Mouse (Mus musculus) midbrain, embryonic 11.5 days (tissue): ENCODE results near the gene Gpr155. TPM values are rescaled to one million over a fixed set of nuclear protein-coding genes. Genes with fewer than 3 reads are reported as not detected.

Source experiments
- ATAC-seq: fragments of 200-750 bp; cut with Nextera tagmentation; 2 replicates; pipeline ENCODE4 v1.8.0; 2017; ENCODE audit warnings: moderate TSS enrichment, moderate library complexity; ENCODE audit not compliant: low FRiP score
- DNase-seq: peaks from one replicate; pipeline ENCODE4 v3.0.0; 2015; ENCODE audit warnings: low spot score; ENCODE audit errors: missing footprints
- H3K27ac ChIP-seq: fragments of 300-500 bp; sonication (generic); 2 replicates; pipeline ENCODE4 v1.5.1; 2014; ENCODE audit warnings: low read depth, low read length
- H3K27me3 ChIP-seq: fragments of 300-500 bp; sonication (generic); 2 replicates; pipeline ENCODE4 v1.6.1; 2014; ENCODE audit warnings: mild to moderate bottlenecking, low read length, moderate library complexity, mixed read lengths; ENCODE audit not compliant: control insufficient read depth, insufficient read depth
- H3K36me3 ChIP-seq: fragments of 300-500 bp; sonication (generic); 2 replicates; pipeline ENCODE4 v1.6.1; 2014; ENCODE audit warnings: mild to moderate bottlenecking, low read length, moderate library complexity, mixed read lengths; ENCODE audit not compliant: control insufficient read depth, insufficient read depth
- H3K4me1 ChIP-seq: fragments of 300-500 bp; sonication (generic); 2 replicates; pipeline ENCODE4 v1.6.1; 2014; ENCODE audit warnings: low read length; ENCODE audit not compliant: control insufficient read depth, insufficient read depth
- H3K4me2 ChIP-seq: fragments of 300-500 bp; sonication (generic); 2 replicates; pipeline ENCODE4 v1.6.1; 2014; ENCODE audit warnings: mild to moderate bottlenecking, moderate library complexity
- H3K4me3 ChIP-seq: fragments of 300-500 bp; sonication (generic); 2 replicates; pipeline ENCODE4 v1.5.1; 2014; ENCODE audit warnings: low read depth, low read length
- H3K9ac ChIP-seq: fragments of 300-500 bp; sonication (generic); 2 replicates; pipeline ENCODE4 v1.6.1; 2014; ENCODE audit warnings: low read length
- H3K9me3 ChIP-seq: fragments of 300-500 bp; sonication (generic); 2 replicates; pipeline ENCODE4 v1.6.1; 2016; ENCODE audit warnings: low read length; ENCODE audit not compliant: control insufficient read depth
- WGBS: fragments of 180-500 bp; shearing (Covaris S2); extraction: QIAGEN DNeasy Blood & Tissue Kit; methylation state at CpG from one replicate; pipeline ENCODE4 v1.1.7; 2014; 5-methylcytosine and 5-hydroxymethylcytosine counted together
- polyA plus RNA-seq: library from polyadenylated mRNA; unstranded; fragments of >200 nt; fragmentation: Nextera tagmentation; extraction: Ambion mirVana; gene quantifications from 2 replicates; pipeline ENCODE4 v1.2.1, GENCODE M21; 2014

The Gpr155 gene
- polyA plus RNA-seq, 1 experiment from 2014 or later, result 3.0 TPM

DNA sequence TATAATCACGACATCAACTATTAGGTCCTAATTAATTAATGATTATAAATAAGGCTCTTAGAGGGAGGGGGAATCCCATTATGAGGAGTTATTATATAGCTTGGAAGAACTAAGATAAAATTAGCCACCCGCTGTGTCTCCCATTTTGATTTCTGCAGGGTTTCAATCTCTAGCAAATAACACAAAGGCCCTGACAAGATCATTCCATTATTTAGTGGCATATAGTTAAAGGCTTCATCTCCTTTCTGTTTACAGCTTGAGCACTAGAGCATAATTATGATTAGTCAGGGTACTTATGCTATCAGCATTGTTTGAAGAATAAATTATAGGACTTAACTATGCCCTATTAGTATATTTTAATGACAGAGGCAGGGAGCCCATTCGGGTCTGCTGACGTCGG is 8.0 kb downstream of the Gpr155 start:
- ATAC-seq, result no peak
- Histone ChIP-seq H3K9me3 (no peaks in the 10 kb centered on the region), H3K27ac (no peak overlapping the region), H3K4me3 (no peak overlapping the region), H3K27me3 (no peaks in the 10 kb centered on the region), H3K9ac (no peak overlapping the region), H3K4me1 (no peaks in the 10 kb centered on the region), H3K4me2 (no peak overlapping the region), H3K36me3 (no peaks in the 10 kb centered on the region)
- WGBS, result 86% methylated on average over 5 of the region's 5 CpGs
- DNase-seq, result peak; percentile 78

DNA sequence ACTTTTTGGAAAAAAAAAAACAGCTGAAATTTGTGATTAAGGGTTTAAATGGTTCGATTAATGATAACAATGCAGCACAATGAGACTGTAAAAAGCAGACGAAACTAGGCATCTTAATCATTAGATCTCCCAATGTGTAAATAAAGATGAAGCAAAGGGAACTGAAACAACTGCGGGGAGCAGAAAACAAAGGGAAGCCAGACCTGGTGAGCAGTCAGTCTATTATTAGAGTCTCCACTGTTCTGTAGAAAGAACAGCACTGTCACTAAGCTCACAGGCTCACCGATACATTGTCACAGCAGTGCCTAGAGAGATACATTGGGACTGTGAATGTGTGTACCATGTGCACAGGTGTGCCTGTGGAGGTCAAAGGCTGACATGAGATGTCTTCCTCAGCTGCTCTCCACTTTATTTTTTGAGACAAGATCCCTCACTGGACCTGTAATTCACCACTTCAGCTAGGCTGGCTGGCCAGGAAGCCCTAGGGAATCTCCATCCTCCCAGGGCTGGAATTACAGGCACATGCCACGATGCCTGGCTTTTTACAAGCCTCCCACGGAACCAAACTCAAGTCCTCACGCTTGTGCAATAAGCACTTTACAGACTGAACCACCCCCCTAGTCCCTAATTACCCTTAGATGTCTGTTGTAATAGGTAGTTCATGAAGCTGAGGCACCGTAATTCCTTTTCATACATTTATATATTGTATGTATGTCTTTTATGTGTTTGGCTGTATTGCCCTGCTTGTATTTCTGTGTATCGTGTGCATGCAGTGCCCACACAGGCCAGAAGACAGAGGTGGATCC is 14.6 kb downstream of the Gpr155 start:
- Histone ChIP-seq H3K4me3 (no peak overlapping the region), H3K9me3 (no peaks in the 10 kb centered on the region), H3K9ac (no peak overlapping the region), H3K36me3 (no peaks in the 10 kb centered on the region), H3K4me1 (no peaks in the 10 kb centered on the region), H3K4me2 (no peak overlapping the region), H3K27me3 (no peaks in the 10 kb centered on the region), H3K27ac (no peak overlapping the region)
- DNase-seq, result peak; percentile 78
- 73% methylated on average over 9 of the region's 9 CpGs for WGBS
- ATAC-seq, result no peak

DNA sequence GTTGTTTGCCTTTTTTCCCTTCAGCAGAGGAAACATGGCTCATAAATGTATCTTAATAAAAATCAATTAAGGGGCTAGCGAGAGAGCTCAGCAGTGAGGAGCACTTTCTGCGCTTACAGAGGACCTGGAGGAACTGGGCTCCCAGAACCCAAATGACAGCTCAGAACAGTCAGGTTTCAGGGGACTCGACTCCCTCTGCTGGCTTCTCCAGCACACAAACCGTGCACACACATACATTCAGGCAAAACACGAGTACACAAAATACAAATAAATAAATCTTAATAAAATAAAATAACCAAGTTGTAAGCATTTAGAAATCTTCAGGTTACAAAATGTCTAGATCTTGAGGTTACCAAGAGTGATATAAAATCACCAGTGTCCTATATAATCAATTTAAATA is 22.9 kb downstream of the Gpr155 start:
- no peaks in the 10 kb centered on the region for H3K27me3 ChIP-seq
- ATAC-seq (no peak), DNase-seq (no peak)
- H3K4me1 ChIP-seq, result no peaks in the 10 kb centered on the region
- no peaks in the 10 kb centered on the region for H3K9me3 ChIP-seq
- H3K9ac ChIP-seq, result no peak overlapping the region
- no peak overlapping the region for H3K27ac ChIP-seq
- no peaks in the 10 kb centered on the region for H3K36me3 ChIP-seq
- no peak overlapping the region for H3K4me3 ChIP-seq
- no peak overlapping the region for H3K4me2 ChIP-seq
- 81% methylated on average over 5 of the region's 5 CpGs for WGBS

DNA sequence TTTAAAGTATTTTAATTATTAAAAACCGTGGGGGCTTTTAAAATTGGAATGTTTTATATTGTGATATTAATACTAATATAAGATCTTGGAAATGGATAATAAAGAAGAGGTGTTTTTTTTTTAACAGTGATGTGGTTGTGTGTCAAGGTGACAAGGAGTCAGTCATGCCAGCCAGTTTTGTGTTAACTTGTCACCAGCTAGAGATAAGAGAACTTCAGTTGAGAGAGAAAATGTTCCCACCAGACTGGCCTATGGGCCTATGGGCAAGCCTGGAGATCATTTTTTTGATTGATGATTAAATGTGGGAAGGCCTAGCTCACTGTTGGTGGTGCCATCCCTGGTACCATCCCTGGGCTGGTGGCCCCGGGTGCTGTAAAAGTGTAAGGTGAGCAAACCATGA is 25.8 kb downstream of the Gpr155 start:
- WGBS, result 85% methylated on average over 2 of the region's 2 CpGs
- H3K27ac ChIP-seq, result no peak overlapping the region
- no peaks in the 10 kb centered on the region for H3K9me3 ChIP-seq
- no peak overlapping the region for H3K9ac ChIP-seq
- H3K27me3 ChIP-seq, result no peaks in the 10 kb centered on the region
- DNase-seq (no peak), ATAC-seq (no peak)
- no peak overlapping the region for H3K4me3 ChIP-seq
- no peaks in the 10 kb centered on the region for H3K4me1 ChIP-seq
- H3K4me2 ChIP-seq, result no peak overlapping the region
- no peaks in the 10 kb centered on the region for H3K36me3 ChIP-seq

DNA sequence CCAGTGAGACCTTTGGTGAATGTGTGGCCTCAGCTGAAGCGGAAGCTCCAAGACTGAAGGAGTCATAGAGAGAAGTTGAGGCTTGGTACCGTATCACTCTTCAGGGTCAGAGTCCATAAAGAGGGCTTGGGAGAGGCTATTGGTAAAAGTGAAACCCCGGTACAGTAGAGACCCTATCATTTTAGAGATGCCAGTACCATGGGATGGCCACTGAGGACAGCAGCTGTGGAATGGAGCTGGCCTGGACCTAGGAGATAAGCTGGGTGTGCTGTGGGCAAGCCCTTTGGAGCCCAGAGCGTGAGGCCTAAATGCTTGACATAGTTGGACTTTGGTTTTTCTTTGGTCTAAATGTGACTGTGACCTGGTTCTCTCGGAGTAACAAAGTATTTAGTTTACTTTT is 26.4 kb downstream of the Gpr155 start:
- Histone ChIP-seq H3K27me3 (no peaks in the 10 kb centered on the region), H3K36me3 (no peaks in the 10 kb centered on the region), H3K4me3 (no peak overlapping the region), H3K4me2 (no peak overlapping the region), H3K9ac (no peak overlapping the region), H3K27ac (no peak overlapping the region), H3K9me3 (no peaks in the 10 kb centered on the region), H3K4me1 (no peaks in the 10 kb centered on the region)
- ATAC-seq (no peak), DNase-seq (no peak)
- 90% methylated on average over 5 of the region's 5 CpGs for WGBS

DNA sequence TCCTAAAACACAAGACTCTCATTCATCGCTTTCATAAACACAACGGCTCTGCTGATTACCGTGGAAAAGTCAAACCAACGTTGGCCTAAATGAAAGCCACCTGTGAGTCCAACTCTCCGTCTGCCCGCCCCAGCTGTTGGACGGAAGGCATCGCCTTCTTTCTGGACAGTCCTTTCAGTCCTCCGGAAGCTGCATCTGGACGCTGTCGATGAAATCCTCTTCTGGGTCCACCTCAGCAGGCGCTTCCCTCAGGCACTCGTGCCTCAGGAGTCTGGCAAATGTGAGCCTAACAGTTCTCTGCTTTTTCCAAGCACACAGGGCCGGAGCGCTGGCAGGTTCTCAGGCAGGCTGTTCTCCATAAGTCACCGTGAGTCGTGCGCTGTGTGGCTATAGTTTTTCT is 29.4 kb downstream of the Gpr155 start:
- Histone ChIP-seq H3K4me1 (no peaks in the 10 kb centered on the region), H3K9ac (no peak overlapping the region), H3K36me3 (no peaks in the 10 kb centered on the region), H3K9me3 (no peaks in the 10 kb centered on the region), H3K27me3 (no peaks in the 10 kb centered on the region), H3K4me2 (no peak overlapping the region), H3K4me3 (no peak overlapping the region), H3K27ac (no peak overlapping the region)
- no peak for ATAC-seq
- DNase-seq, result no peak
- WGBS, result 82% methylated on average over 18 of the region's 18 CpGs

DNA sequence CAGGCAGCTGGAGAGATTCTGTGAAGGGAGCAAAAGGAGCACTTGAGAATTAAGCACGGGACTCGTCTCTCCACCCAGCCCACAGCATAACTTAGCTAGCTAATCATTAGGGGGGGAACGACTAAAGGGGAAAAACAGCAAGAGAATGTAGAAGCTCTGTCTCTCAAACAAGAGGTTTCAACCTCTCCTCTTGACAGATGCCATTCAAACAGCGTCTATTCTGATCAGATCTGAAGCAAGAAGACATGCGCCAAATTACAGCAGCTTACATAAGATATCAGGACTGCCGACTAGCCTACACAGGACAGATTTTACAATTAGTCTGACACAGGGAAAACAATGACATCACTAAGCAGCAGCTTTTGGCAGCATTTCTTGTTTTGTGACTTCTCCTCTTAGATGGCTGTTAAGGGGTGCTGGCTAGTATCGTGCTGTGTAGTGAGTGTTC is 34.4 kb downstream of the Gpr155 start:
- no peak overlapping the region for H3K27ac ChIP-seq
- WGBS, result 69% methylated on average over 7 of the region's 7 CpGs
- no peak overlapping the region for H3K4me2 ChIP-seq

DNA sequence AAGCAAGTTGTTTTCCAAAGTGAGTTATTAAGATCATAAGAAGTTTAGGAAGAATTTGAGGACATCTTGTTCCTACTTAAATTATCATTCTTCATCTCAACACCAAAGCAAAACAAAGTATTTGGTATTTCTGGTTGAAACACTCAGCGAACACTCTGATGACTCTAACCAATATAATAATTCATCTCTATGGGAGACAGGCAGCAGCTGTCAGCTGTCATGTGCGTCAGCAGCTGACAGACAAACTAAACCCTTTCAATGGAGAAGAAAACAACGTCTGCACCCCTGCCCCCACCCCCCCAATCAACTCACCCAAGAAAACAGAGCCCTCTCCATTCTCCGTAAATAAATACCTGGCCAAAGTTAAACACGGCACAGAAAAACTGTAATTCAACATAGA is 34.9 kb downstream of the Gpr155 start:
- no peak for ATAC-seq
- no peak overlapping the region for H3K4me2 ChIP-seq
- 72% methylated on average over 5 of the region's 5 CpGs for WGBS

More for the DNA sequence above, 34.4 kb downstream of the Gpr155 start:
- no peaks in the 10 kb centered on the region for H3K36me3 ChIP-seq
- no peaks in the 10 kb centered on the region for H3K27me3 ChIP-seq
- H3K9ac ChIP-seq, result no peak overlapping the region
- H3K9me3 ChIP-seq, result no peaks in the 10 kb centered on the region
- peaks cover 3% of the 10 kb centered on the region; the same call in 1 of the 2 replicates for H3K4me1 ChIP-seq
- ATAC-seq, result no peak
- no peak overlapping the region for H3K4me3 ChIP-seq
- DNase-seq, result no peak

DNA sequence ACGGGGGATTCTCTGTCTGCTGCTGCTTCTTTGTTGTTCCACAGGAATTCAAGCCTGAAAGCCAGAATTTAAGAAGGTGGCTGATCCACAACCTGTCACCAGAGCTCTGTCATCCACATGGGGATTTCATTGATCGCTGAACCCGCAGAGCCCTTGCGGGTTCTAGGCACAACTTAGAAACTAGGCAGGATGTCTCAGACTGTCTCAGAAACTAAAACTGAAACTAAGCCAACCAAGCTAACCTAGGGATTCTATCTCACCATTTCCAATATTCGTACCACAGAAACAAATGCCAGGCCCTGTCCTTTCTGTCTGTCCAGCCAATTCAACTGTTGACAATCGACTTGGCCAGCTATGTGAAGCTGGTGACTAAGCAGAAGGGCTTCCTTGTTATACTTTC is 38.2 kb downstream of the Gpr155 start:
- Histone ChIP-seq H3K9ac (no peak overlapping the region), H3K9me3 (no peaks in the 10 kb centered on the region), H3K4me2 (no peak overlapping the region), H3K36me3 (no peaks in the 10 kb centered on the region), H3K4me3 (no peak overlapping the region), H3K27me3 (no peaks in the 10 kb centered on the region), H3K4me1 (peaks cover 3% of the 10 kb centered on the region; the same call in 1 of the 2 replicates), H3K27ac (no peak overlapping the region)
- DNase-seq (no peak), ATAC-seq (no peak)
- WGBS, result 90% methylated on average over 6 of the region's 6 CpGs

More for the DNA sequence above, 34.9 kb downstream of the Gpr155 start:
- Histone ChIP-seq H3K27ac (no peak overlapping the region), H3K4me1 (peaks cover 3% of the 10 kb centered on the region; the same call in 1 of the 2 replicates), H3K36me3 (no peaks in the 10 kb centered on the region), H3K27me3 (no peaks in the 10 kb centered on the region), H3K9me3 (no peaks in the 10 kb centered on the region), H3K4me3 (no peak overlapping the region), H3K9ac (no peak overlapping the region)
- DNase-seq, result no peak
